Mouse (Mus musculus): ENCODE measurements around the gene Emx1.
A peak's percentile ranks its signal among the peaks of the same experiment; 100 is the strongest.
"Not testable (repeated sequence)": the region's sequence is repeated elsewhere in the genome, so short reads cannot be mapped to it uniquely, and the experiment has no call there.

The Emx1 gene

DNA sequence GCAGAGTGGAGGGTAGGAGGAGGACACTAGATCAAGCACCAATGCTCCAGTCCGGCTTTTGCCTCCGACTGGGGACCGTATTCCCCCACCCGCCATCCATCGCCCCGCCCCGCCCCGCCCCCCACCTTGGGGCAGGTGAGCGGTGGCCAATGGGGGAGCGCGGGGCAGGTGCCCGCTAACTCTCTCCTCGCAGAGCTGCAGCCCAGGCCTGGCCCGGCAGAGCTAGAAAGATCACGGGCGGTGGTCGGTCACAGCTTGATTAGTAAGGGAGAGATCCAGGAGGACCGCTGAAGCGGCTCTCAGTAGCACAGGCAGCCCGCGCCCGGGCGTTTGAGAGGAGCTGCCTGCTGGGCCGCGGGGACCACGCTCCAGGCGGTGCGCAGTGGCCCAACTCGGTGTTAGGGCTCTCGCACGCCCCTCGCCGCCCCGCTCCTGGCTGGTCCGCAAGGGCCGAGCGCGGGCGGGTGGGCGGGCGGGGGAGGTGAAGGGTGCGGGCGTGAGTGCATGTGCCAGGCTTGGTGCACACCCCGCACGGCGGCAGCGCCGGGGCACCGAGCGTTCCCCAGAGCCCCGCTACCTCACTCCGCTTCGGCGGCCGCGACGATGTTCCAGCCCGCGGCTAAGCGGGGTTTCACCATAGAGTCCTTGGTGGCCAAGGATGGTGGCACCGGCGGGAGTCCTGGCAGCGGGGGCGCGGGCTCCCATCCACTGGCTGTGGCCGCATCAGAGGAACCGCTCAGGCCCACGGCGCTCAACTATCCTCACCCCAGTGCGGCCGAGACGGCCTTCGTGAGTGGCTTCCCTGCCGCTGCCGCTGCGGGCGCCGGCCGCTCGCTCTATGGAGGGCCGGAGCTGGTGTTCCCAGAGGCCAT lies at the start of gene Emx1:
Gene Emx1 (plus strand): TSS at position 99 of the 872 bp plus-strand sequence.
- DNase-seq (ENCODE audit: low read depth, low spot score), result no peak

DNA sequence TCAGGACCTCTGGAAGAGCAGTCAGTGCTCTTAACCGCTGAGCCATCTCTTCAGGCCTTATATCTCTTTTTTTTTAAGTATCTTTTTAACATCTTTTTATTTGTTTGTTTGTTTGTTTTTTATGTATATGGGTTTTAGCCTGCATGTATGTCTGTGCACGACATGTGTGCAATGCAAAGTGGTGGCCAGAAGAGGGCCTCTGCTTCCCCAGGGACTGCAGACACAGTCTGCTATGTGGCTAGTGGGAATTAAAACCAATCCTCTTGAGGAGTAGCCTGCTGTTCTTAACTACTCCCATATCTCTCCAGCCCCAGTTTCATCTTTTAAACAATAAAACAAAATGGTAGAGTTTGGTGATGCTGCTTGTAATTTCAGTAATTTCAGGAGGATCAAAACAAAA lies 47.7 kb upstream of the Emx1 start:
- no peak for DNase-seq (ENCODE audit: low read depth, low spot score)

DNA sequence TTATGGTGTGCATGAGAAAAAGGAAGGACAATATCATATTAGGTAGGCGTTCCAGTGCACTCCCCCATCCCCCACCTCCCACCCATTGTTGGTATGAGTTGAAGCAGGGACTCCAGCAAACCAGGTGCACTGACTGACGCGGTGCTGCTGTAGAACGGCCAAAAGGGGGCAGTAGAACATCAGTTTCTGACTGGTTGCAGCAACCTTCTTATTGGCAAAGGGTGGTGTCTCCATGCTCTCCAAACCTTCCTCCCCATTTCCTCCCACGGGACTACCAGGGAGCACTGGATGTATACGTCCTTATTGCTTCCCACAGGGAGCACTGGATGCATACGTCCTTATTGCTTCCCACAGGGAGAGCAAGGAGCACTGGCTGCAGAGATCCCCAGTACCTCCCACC lies 46.2 kb upstream of the Emx1 start:
- DNase-seq (ENCODE audit: low read depth, low spot score), result not testable (repeated sequence)

DNA sequence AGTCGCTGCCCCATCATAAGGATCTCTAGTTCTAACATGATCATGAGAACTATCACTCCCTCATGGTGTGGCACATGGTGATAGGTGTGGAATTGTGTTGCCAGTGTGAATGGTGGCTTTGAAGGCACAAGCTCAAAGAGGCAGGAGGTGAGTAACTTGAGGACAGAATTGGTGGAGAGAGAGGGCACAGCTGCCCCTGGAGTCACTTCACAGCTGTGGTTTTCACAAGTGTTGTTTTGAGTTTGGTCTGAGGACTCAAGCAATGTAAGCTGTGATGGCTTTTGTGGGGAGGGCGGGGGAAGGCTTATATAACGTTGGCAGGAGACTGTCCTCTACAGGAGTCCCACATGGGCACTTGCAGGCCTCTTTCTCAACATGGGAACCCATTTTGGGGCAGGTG lies 42.8 kb upstream of the Emx1 start:
- DNase-seq (ENCODE audit: low read depth, low spot score), result no peak

DNA sequence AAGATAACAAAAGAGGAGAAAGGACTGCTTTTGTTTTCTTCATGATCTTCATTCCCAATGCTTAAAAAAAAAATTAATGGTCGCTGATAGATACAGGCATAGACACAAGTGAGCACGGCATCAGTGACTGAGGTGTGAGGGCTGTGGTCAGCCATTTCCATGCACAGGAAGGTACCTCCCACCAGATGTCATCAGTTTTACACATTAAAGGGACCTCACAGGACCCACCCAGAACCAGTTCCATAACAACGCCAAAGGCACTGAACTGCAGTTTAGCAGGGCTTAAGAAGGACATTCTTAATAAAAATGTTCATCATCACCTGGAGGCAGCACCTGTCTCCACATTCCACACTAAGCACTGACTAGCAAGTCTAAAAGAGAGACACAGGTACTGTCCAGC lies 39.6 kb upstream of the Emx1 start:
- no peak for DNase-seq (ENCODE audit: low read depth, low spot score)

DNA sequence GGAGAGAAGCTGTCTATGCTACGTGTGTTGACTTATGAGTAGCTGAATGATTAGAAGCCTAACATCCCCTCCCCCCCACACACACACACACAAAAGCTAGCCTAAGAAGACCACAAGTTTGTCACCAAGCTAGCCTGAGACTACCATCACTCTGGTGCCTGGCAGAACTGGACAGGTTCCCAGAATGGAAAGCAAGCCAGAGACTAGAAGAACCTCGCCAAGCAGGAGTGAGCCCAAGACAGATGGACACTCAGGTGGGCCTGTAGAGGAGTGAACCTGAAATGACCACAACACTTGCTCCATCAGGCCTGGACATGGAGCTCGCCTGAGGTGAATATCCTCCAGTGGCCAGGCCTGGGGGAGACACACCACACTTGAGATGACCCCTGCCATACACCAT lies 36.9 kb upstream of the Emx1 start:
- DNase-seq (ENCODE audit: low read depth, low spot score), result no peak

DNA sequence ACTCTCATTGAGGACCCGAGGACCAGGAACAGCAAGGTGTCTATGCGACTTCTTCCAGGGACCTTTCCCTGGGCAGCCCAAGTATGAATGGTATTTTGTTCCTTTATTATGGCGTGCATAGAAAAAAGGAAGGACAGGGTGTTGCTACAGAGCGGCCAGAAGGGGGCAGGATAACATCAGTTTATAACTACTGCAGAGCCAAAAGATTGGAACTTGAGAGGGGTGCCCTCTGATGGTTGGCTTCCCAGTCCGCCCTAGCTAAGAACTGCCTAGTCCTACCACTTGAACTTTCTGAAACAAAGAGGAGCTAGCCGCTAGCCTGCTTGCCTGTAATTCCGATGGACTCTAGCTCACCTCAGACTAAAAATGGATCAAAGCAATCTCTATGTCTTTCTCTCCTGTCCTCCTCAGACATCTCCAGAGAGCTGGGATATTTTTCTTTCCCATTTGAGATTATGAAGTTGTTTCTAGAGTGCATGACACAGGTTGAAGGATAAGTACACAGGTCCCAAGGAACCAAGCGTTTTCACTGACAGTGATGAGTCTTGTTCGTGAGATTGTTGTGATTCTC lies 33.2 kb upstream of the Emx1 start:
- DNase-seq (ENCODE audit: low read depth, low spot score), result peak; percentile 67

DNA sequence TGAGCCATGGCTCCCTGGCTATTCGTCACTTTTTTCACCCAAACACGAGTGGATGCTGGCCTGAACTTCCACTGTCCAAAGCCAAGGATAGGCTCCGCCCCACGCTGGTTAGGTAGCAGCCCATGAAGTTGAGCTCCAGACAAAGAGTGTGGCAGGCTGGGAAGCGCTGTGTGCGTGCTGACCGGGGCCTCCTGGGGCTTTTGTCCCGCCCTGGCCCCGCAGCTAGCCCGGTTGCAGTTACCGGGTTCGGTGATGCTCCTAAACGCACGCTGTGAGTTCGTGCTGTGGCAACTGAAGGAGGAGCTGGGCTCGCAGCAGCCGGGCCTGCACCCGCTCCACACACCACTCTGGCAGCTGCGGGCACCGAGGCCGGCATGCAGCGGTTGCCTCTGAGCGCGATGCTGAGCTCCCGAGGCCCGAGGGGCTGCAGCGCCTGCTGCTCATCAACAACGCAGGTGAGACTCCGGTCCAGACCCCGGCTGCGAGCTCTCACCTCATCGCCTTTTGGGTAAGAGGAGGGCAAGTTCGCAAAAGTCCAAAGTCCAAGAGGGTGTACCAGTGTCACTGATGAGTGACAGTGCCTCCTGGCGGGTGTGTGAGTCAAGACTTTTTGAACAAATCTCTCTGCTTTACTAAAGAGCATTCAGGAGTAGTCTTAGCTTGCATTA lies 32.2 kb upstream of the Emx1 start:
- DNase-seq (ENCODE audit: low read depth, low spot score), result no peak

DNA sequence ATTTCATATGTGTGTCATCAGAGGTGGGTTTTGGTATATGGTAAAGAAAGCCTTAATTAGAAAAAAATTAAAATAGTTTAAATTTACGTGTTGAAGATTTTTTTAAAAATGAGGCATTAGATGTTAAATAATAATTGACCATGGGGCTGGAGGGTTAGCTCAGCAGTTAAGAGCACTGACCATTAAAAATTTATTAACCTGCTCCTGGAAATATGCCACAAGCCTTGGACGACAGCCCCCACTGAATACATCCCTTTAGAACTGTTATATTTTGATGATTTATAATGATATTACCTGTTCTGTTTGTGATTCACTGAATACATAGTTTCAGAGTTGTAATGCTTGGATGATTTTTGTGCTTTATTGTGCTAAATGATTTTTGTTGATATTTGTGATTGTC lies 30.7 kb upstream of the Emx1 start:
- not testable (repeated sequence) for DNase-seq (ENCODE audit: low read depth, low spot score)

DNA sequence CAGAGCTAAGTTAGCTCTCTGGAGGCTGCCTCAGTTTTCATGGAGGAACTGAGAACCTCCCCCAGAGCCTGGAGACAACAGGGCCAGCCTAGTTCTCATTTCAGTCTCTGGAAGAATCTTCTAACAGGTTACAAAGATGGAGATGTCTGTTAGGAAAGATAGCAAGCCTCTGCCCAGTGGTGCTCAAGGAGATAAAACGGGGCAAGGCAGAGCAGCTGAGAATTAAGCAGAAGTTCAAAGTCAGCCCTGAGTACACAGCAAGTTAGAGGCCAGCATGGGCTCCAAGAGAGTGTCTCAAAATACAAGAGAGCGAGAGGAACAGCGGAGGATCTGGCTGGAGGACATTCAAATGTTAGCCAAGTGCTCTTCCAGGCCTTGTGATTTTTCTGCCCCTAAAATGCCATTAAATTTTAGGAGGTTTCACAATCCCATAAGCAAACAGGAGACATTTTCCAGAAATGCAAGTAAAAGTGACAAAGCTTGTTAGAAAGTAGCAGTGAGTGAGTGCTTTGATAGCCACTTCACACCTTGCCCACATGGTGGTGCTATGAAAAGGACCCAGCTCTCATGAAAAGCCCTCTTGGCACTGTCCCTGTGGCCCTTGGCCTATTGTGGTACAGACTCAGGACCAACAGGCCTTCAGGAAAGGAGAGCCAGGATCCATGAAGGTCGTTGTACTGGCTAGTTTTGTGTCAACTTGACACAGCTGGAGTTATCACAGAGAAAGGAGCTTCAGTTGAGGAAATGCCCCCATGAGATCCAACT lies 29.0 kb upstream of the Emx1 start:
- DNase-seq (ENCODE audit: low read depth, low spot score), result not testable (repeated sequence)

DNA sequence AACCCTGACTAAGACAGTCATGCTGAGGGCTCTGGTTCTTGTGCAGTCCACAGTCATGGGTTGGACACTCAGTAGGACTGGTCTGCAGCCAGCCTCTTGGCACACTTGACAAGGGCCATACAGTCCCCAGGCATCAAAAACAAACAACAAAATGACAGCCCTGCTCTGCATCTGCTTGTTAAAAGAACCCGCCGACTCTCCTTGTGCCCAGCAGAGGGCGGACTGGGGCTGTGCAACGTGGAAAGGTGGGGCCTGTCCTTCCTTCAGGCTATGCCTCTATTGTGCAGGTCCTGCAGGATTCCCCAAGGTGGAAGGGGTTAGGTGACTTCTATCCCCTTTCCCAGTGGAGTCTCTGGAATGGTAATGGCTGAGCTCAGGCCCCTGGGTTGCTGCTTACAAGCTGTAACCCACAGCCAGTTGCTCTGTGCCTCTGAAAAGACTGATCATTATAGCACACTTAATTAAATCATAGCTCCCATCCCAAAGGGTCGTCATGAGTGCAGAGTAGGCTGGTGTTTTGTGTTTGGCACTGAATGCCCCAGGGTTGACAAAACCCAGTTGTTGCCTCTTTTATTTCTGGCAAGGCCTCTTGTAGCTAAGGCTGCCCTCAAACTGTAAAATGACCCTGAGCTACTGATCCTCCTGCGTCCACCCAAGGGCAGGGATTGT lies 28.0 kb upstream of the Emx1 start:
- not testable (repeated sequence) for DNase-seq (ENCODE audit: low read depth, low spot score)

DNA sequence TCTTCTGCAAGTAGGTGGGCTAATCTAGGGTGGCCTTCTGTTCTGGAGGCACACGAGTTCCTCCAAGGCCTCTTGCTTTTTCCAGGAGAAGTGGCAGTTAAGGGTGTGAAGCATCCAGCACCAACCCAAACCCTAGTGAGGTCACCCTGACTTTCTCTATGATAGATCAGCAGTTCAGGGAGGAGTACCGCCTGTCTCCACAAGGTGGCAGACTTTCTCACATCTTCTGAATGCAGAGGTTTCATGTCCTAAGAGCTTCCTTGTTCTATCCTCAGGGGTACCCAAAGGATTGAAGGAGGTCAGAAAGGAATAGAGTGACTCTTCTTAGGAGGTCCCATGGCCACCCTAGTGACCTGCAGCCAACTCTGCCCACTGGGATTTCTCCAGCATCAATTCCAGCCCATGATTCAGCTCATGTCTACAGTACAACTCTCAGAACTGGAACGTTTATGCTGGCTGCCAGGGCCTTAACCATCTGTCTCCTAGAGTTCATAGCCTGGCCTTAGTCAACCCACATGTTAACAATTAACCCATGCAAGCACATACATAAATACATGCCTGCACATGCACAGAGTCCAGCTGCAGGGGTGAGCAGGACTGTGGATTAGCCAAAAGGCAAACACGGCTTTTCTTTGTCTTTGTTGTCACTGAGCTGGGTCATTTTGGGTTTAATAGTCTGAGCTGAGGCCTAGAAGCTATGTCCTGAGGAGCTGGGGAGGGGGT lies 26.9 kb upstream of the Emx1 start:
- peak; percentile 39 for DNase-seq (ENCODE audit: low read depth, low spot score)

DNA sequence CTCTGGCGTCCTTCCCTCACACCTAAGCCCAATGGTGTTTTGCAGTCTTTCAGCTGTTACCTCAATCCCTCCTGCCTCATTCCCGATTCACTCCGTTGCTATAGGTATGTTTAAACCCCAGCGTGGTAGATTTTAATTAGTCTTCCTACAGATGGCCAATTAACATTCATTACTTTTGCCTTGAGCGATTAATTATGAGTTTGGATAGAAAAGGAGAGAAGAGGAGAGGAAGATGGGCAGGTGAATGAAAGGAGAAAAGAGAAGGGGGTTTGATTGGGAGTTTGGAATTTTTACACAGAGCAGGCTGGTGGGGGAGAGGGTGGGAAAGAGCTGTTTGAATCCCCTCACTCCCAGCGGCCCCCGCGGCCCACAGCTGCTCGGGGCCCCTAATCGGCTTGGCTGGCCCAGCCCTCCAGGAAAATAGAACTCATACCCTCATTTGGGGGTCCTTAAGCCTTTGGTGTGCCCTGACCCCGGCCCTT lies 21.8 kb upstream of the Emx1 start:
- no peak for DNase-seq (ENCODE audit: low read depth, low spot score)

DNA sequence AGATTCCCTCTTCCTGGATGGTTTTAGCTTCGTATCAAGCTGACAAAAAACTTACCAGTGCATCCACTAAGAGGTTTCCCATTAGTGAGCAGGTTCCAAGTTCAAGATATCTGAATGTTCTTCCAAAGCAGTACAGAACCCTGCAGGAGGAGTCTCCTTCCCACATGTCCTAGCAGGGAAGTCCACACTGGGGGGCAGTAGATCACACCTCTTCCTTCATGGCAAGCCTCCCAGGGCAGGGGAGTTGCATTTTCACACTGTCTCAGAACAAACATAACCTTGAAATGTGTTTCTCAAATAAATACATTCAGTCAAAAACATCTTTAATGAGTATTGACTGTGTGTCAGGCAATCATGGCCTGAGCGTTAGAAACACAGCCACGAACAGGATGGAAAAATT lies 7.7 kb upstream of the Emx1 start:
- no peak for DNase-seq (ENCODE audit: low read depth, low spot score)

DNA sequence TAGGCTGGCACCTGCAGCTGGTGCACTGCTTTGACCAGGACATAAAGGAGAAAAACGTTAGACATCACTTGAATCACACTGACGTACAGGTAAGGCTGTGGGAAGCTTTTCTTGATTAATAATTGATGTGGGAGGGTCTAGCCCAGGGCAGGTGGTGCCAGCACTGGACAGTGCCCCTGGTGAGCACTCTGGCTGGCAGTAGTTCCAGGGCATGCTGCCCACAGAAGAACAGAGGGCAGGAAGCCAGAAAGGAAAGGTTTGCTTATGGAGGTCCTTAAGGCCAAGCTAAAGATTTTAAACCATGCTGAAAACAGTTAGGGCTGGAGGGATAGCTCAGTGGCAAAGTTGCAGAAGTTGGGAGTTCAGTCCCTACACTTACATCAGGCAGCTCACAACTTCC lies 7.2 kb upstream of the Emx1 start:
- no peak for DNase-seq (ENCODE audit: low read depth, low spot score)

DNA sequence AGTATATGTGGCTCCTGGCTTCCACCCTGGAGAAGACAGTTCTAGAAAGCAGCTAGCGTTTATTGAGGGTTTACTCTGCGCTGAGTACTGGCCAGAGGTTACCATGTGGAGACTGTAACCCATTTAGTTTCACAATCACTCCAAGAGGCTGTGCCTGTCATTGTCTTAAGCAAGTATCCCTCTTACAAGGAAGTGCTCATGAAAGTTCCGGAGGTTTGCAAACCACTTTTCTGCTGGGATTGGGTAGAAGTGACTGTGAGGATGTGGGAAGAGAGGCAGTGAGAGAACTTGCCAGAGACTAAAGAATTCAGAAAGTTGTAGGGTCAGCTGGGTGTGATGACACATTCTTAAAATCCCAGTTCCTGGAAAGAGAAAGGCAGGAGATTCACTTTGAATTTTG lies 3.3 kb upstream of the Emx1 start:
- DNase-seq (ENCODE audit: low read depth, low spot score), result no peak

DNA sequence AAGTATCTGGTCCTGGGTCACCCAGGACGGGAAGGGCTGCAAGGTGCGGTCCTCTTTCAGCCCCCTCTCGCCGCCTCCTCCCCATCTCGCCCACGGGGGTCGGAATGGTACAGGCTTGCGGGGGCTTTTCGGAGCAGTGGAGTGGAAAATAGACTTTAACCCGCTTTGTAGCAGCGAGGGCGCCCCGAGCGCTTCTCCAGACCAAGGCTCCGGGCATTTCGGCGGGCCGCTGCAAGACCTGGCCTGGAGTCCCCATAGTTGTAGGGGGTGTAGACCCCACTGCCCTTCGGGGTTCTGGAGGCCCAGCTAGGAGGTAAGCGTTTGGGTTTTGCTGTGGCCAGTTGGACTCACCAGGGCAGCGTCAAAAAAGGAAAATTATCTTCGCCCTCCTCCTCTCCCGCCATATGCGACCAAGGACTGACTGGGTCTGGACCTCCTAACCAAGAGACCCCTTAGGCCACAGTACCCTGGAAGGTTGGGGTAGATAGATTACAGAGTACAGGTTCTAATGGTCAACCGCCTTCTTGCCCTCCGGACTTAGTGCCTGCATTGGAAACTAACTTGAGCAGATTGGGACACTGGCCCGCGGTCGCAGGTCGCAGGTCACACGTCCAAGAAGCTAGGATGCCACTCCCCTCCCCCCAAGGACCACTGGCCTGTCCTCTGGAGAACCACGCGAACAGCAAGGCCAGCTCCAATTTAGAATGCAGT lies 1.1 kb upstream of the Emx1 start:
- DNase-seq (ENCODE audit: low read depth, low spot score), result no peak

DNA sequence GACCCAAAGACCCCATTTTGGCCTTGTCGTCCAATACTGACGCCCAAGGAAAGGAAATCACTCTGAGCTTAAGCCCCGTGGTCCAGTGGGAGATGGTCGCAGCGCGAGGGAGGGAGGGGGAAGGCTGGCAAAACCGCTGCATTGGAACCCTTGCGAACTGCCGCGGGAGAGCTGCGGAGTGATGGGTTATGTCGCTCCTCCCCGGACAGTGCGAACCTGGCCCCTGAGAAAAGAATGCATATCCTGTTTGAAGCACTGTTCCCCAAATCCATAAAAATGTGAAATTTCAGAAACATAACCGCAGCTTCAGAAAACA lies 536 bp upstream of the Emx1 start:
- DNase-seq (ENCODE audit: low read depth, low spot score), result no peak

DNA sequence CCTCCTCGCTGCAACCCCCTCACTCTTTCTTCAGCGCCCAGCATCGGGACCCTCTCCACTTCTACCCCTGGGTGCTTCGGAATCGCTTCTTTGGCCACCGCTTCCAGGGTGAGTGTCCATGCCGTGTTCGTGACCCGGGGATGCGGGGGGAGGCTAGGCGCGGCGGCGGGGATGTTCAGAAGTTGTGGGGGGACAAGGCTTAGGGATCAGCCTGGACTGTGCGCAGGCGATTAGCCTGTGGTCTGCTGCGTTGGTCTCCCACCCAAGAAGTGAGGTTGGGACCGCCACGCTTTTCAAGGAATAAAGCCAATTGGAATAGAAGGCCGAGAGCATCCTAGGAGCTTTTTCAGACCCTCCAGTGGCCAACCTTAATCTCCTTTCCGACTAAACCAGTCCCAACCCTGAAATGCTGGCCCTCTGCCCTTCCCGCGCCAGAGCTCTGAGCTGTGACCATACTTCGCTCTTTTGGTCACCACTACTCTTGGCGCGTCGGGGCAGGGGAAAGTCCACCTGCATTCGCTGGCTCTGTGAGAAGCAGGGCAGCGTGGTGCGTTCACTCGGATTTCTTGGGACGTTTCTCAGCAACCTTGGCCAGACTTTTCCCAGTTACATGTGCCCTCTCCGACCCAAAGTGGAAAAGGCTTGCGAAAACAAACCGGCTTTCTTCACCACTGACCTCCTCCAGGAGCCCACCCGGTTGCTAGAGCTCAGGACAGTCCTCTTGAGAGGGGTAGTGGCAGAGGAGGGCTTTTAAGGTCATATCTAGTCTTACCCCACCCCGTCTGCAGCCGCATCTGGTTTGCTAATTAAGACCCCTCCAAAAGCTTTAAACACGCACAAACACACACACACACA lies 1.2 kb downstream of the Emx1 start:
- DNase-seq (ENCODE audit: low read depth, low spot score), result no peak
